Mouse (Mus musculus): ENCODE measurements around the gene Mafb. TPM values are rescaled to one million over a fixed set of nuclear protein-coding genes. Genes with fewer than 3 reads are reported as not detected.
A peak's percentile ranks its signal among the peaks of the same experiment; 100 is the strongest.

The Mafb gene
- total RNA-seq, 2 experiments from 2014 or later: 17.5 to 24.6 TPM

- no peak for DNase-seq (ENCODE audit: low spot score in 2 of 2)
Measured at GRCm38 (mm10) chr2:160364666-160365065, 2.2 kb downstream of the Mafb start.

- no peak for DNase-seq (ENCODE audit: low spot score in 2 of 2)
Measured at GRCm38 (mm10) chr2:160364128-160364650, 2.7 kb downstream of the Mafb start.

- no peak for DNase-seq (ENCODE audit: low spot score in 2 of 2)
Measured at GRCm38 (mm10) chr2:160363201-160363600, 3.7 kb downstream of the Mafb start.

GRCm38 (mm10) chr2:160361442-160362121 lies 5.3 kb downstream of the Mafb start:
- DNase-seq (ENCODE audit: low spot score in 2 of 2): no peak

- no peak for DNase-seq (ENCODE audit: low spot score in 2 of 2)
Measured at GRCm38 (mm10) chr2:160360234-160360874, 6.5 kb downstream of the Mafb start.

GRCm38 (mm10) chr2:160358896-160359295 lies 8.0 kb downstream of the Mafb start:
- no peak for DNase-seq (ENCODE audit: low spot score in 2 of 2)

GRCm38 (mm10) chr2:160357442-160357841 lies 9.4 kb downstream of the Mafb start:
- DNase-seq (ENCODE audit: low spot score in 2 of 2): no peak

- DNase-seq (ENCODE audit: low spot score in 2 of 2): no peak
Measured at GRCm38 (mm10) chr2:160356132-160356531, 10.7 kb downstream of the Mafb start.

GRCm38 (mm10) chr2:160354319-160354718 lies 12.5 kb downstream of the Mafb start:
- no peak for DNase-seq (ENCODE audit: low spot score in 2 of 2)

GRCm38 (mm10) chr2:160353581-160353980 lies 13.3 kb downstream of the Mafb start:
- DNase-seq (ENCODE audit: low spot score in 2 of 2): no peak

- peak; percentile 32 to 35 for DNase-seq (ENCODE audit: low spot score in 2 of 2)
Measured at GRCm38 (mm10) chr2:160351038-160351574, 15.8 kb downstream of the Mafb start.

GRCm38 (mm10) chr2:160349578-160349977 lies 17.3 kb downstream of the Mafb start:
- no peak for DNase-seq (ENCODE audit: low spot score in 2 of 2)

GRCm38 (mm10) chr2:160348796-160349195 lies 18.1 kb downstream of the Mafb start:
- DNase-seq (ENCODE audit: low spot score in 2 of 2): no peak

- DNase-seq (ENCODE audit: low spot score in 2 of 2): no peak
Measured at GRCm38 (mm10) chr2:160348072-160348604, 18.7 kb downstream of the Mafb start.

GRCm38 (mm10) chr2:160345644-160346043 lies 21.2 kb downstream of the Mafb start:
- no peak for DNase-seq (ENCODE audit: low spot score in 2 of 2)

- DNase-seq (ENCODE audit: low spot score in 2 of 2): no peak
Measured at GRCm38 (mm10) chr2:160340121-160340520, 26.7 kb downstream of the Mafb start.

GRCm38 (mm10) chr2:160339595-160339994 lies 27.3 kb downstream of the Mafb start:
- no peak for DNase-seq (ENCODE audit: low spot score in 2 of 2)

- no peak for DNase-seq (ENCODE audit: low spot score in 2 of 2)
Measured at GRCm38 (mm10) chr2:160336053-160336452, 30.8 kb downstream of the Mafb start.

- no peak for DNase-seq (ENCODE audit: low spot score in 2 of 2)
Measured at GRCm38 (mm10) chr2:160335043-160335442, 31.8 kb downstream of the Mafb start.

- DNase-seq (ENCODE audit: low spot score in 2 of 2): no peak
Measured at GRCm38 (mm10) chr2:160334111-160334661, 32.7 kb downstream of the Mafb start, which contains the start of gene Gm826. Gm826 (minus strand) TSS chr2:160334162.

- no peak for DNase-seq (ENCODE audit: low spot score in 2 of 2)
Measured at GRCm38 (mm10) chr2:160332516-160333325, 34.1 kb downstream of the Mafb start.

All from adrenal gland, postnatal 4 days (tissue).